Mouse (Mus musculus) inflammation-experienced regulatory T-cells, adult 6 months (primary cell): ENCODE data around the gene Dnah9. TPM values are rescaled to one million over a fixed set of nuclear protein-coding genes. Genes with fewer than 3 reads are reported as not detected.

ENCODE experiments used
- ATAC-seq: one replicate; pipeline ENCODE4 v1.8.0; 2017
- polyA plus RNA-seq, 3 experiments: library from polyadenylated mRNA; unstranded; fragments of 100-300 nt; shearing (Covaris generic); gene quantifications; one replicate each; pipeline ENCODE4 v1.2.1; 2017

Dnah9 gene
- polyA plus RNA-seq, 3 experiments from 2014 or later = 0.05 TPM; not detected in 2

GRCm38 (mm10) chr11:65918480-65919236 lies 249.7 kb downstream of the Dnah9 start:
- no peak for ATAC-seq

- ATAC-seq = no peak
Observed at GRCm38 (mm10) chr11:65909195-65909594, 259.2 kb downstream of the Dnah9 start.

- ATAC-seq = no peak
Observed at GRCm38 (mm10) chr11:65905487-65905886, 262.9 kb downstream of the Dnah9 start.

- no peak for ATAC-seq
Observed at GRCm38 (mm10) chr11:65903944-65904343, 264.4 kb downstream of the Dnah9 start.

GRCm38 (mm10) chr11:65881465-65881864 lies 286.9 kb downstream of the Dnah9 start:
- ATAC-seq = no peak

- no peak for ATAC-seq
Observed at GRCm38 (mm10) chr11:65877146-65877775, 291.1 kb downstream of the Dnah9 start.

- ATAC-seq = no peak
Observed at GRCm38 (mm10) chr11:65861476-65861875, 306.9 kb downstream of the Dnah9 start.

GRCm38 (mm10) chr11:65852066-65852465 lies 316.3 kb downstream of the Dnah9 start:
- ATAC-seq = no peak

- no peak for ATAC-seq
Observed at GRCm38 (mm10) chr11:65846446-65846845, 321.9 kb downstream of the Dnah9 start.

- no peak for ATAC-seq
Observed at GRCm38 (mm10) chr11:65838999-65839398, 329.4 kb downstream of the Dnah9 start.

GRCm38 (mm10) chr11:65824556-65824955 lies 343.8 kb downstream of the Dnah9 start:
- no peak for ATAC-seq

- ATAC-seq = no peak
Observed at GRCm38 (mm10) chr11:65820877-65821276, 347.5 kb downstream of the Dnah9 start.

GRCm38 (mm10) chr11:65820280-65820679 lies 348.1 kb downstream of the Dnah9 start:
- ATAC-seq = no peak

- no peak for ATAC-seq
Observed at GRCm38 (mm10) chr11:65818193-65818592, 350.2 kb downstream of the Dnah9 start.

GRCm38 (mm10) chr11:65816237-65816636 lies 352.1 kb downstream of the Dnah9 start:
- ATAC-seq = no peak

- ATAC-seq = no peak
Observed at GRCm38 (mm10) chr11:65814381-65814780, 354.0 kb downstream of the Dnah9 start.

GRCm38 (mm10) chr11:65812088-65812487 lies 356.3 kb downstream of the Dnah9 start:
- ATAC-seq = no peak

GRCm38 (mm10) chr11:65807601-65808000 lies 360.8 kb downstream of the Dnah9 start:
- ATAC-seq = no peak

GRCm38 (mm10) chr11:65806909-65807504 lies 361.3 kb downstream of the Dnah9 start, which contains the start of gene Zkscan6:
Zkscan6 (plus strand) TSS chr11:65807175.
- ATAC-seq = peak; percentile 87

- ATAC-seq = peak; percentile 67
Observed at GRCm38 (mm10) chr11:65806321-65806904, 361.9 kb downstream of the Dnah9 start.

GRCm38 (mm10) chr11:65801899-65802298 lies 366.5 kb downstream of the Dnah9 start:
- no peak for ATAC-seq

GRCm38 (mm10) chr11:65795896-65796295 lies 372.5 kb downstream of the Dnah9 start:
- ATAC-seq = no peak
